Mouse (Mus musculus) Patski (cell line): ENCODE data around the gene Olfr1254. TPM values are rescaled to one million over a fixed set of nuclear protein-coding genes. Genes with fewer than 3 reads are reported as not detected.

Experiments used
- ATAC-seq: fragments of 100-300 bp; one replicate; pipeline ENCODE4 v1.8.0; 2021
- CTCF ChIA-PET: fragments of 350-600 bp; sonication (Branson Sonifier 250); formaldehyde crosslinking; loops from one replicate; lab custom pipeline; 2022; ENCODE audit warnings: inconsistent platforms; lab: Charles Lee
- POLR2A ChIA-PET: fragments of 350-600 bp; sonication (Branson Sonifier 250); formaldehyde crosslinking; loops from one replicate; lab custom pipeline; 2022; ENCODE audit warnings: antibody characterized with exemption, inconsistent platforms; lab: Charles Lee
- DNase-seq: peaks from one replicate; pipeline ENCODE4 v3.0.0-alpha.2; 2011; ENCODE audit warnings: low read depth, low spot score
- H3K27me3 ChIP-seq: fragments of 371-371 bp; one replicate; pipeline ENCODE4 v1.5.1; 2021
- CTCF ChIP-seq: fragments of 100-300 bp; IDR thresholded peaks from one replicate; pipeline ENCODE4 v1.5.1; 2021
- in situ Hi-C: fragments of 300-500 bp; cut with MboI; formaldehyde crosslinking; loops from 3 replicates; pipeline ENCODE4 v1.11.1; 2018; ENCODE audit warnings: low pct_unique_long_range_greater_than_20kb, mixed read lengths
- polyA plus RNA-seq: library from polyadenylated mRNA; unstranded; gene quantifications from one replicate; pipeline ENCODE4 v1.2.3, GENCODE M21; 2021

The Olfr1254 gene
- polyA plus RNA-seq = not detected

DNA sequence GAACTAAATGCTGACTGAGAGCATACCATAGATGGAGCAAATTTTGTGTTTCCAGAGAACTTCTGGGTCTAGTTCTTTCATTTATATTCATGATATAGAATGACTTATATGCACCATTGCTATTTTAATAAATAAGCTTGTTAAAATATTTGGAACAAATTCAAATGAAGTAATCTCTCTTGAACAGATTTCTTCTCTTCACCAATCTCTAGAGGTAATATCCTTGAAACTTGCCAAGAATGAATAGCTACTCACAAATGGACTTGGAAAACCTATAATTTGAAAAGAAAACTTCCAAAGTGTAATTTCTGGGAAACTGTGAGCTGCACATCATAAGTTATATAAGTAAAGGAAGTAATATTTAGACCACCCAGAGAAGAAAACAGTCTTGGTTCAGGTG lies at the start of gene Olfr1254:
TSS of gene Olfr1254 (minus strand) at position 101 of the 400 bp plus-strand sequence.
- TF ChIP-seq CTCF = no peak
- POLR2A ChIA-PET = no interaction called here
- in situ Hi-C loops = no loop called here

GRCm38 (mm10) chr2:89841455-89841854 lies 48.0 kb upstream of the Olfr1254 start, which contains the start of gene Olfr1256:
Olfr1256 (minus strand) TSS chr2:89841555.
- DNase-seq (no peak), ATAC-seq (no peak)
- TF ChIP-seq CTCF = no peak
- ChIA-PET CTCF (no interaction called here), POLR2A (no interaction called here)
- H3K27me3 ChIP-seq = no peaks in the 10 kb centered on the region
- in situ Hi-C loops = no loop called here

More for the DNA sequence above, at the start of gene Olfr1254:
- ATAC-seq = no peak
- CTCF ChIA-PET = no interaction called here
- no peak for DNase-seq
- no peaks in the 10 kb centered on the region for H3K27me3 ChIP-seq

DNA sequence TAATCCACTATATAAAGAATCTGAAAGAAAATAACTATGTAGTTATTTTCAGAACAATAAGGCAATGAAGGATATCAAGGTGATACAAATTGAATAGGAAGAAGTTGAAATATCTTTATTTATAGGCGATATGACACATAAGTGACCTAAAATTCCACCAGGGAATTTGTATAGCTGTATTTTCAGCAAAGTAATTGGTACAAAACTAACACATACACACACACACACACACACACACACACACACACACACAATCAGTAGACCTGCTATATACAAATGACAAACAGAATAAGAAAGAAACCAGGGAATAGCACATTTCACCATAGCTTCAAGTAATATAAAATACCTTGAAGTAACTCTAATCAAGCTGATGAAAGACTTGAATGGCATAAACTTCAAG lies 26.8 kb upstream of the Olfr1254 start:
- no peak for TF ChIP-seq CTCF
- in situ Hi-C loops = no loop called here
- ChIA-PET CTCF (interaction anchor here (1.4 kb wide), 1 partner anchor 9 kb away, joined by 3 read pairs; the partner anchor contains the start of gene Olfr1255), POLR2A (no interaction called here)
- DNase-seq (no peak), ATAC-seq (no peak)
- H3K27me3 ChIP-seq = no peaks in the 10 kb centered on the region

- ATAC-seq (no peak), DNase-seq (no peak)
- no peak for TF ChIP-seq CTCF
- ChIA-PET CTCF (interaction anchor here (1.2 kb wide), 1 partner anchor 9 kb away, joined by 3 read pairs; no protein-coding TSS in a partner anchor), POLR2A (no interaction called here)
- in situ Hi-C loops = no loop called here
- peaks cover 5% of the 10 kb centered on the region for H3K27me3 ChIP-seq
These were observed 18.3 kb upstream of the Olfr1254 start, which contains the start of gene Olfr1255 for GRCm38 (mm10) chr2:89811751-89812150. Olfr1255 (plus strand) TSS chr2:89812051.

GRCm38 (mm10) chr2:89810751-89811150 lies 17.3 kb upstream of the Olfr1254 start:
- peaks cover 5% of the 10 kb centered on the region for H3K27me3 ChIP-seq
- TF ChIP-seq CTCF = no peak
- ChIA-PET POLR2A (no interaction called here), CTCF (no interaction called here)
- in situ Hi-C loops = no loop called here
- no peak for ATAC-seq
- DNase-seq = no peak

- POLR2A ChIA-PET = no interaction called here
- no peak for ATAC-seq
- TF ChIP-seq CTCF = no peak
- CTCF ChIA-PET = no interaction called here
- H3K27me3 ChIP-seq = no peaks in the 10 kb centered on the region
- in situ Hi-C loops = no loop called here
- DNase-seq = no peak
These were observed 6.2 kb upstream of the Olfr1254 start for GRCm38 (mm10) chr2:89799583-89799982.

DNA sequence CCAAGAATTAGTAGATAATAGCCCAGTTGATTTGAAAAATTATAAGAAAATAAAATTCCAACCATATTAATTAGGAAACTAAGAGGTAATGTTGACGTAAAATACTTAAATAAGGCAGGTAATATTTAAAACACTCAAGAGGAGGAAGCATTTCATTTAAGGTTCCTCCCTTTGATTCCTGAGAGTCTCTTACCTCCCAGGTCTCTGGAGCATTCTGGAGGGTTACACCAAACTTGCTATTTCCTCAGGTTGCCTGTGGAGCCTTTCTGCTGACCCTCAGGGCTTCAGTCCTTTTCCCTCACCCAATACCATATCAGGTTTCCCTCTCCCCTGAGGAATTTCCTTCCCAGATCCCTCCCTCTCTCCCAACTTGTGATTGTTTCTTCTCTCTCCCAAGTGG lies 36.4 kb downstream of the Olfr1254 start, which contains the start of gene Olfr1253:
TSS of gene Olfr1253 (minus strand) at position 101 of the 400 bp plus-strand sequence.
- ATAC-seq (no peak), DNase-seq (no peak)
- CTCF ChIA-PET = no interaction called here
- POLR2A ChIA-PET = no interaction called here
- TF ChIP-seq CTCF = no peak
- in situ Hi-C loops = no loop called here
- H3K27me3 ChIP-seq = no peaks in the 10 kb centered on the region

Other genes with a start within 250 kb of the Olfr1254 start
- not detected for gene Olfr1245, start 215.2 kb downstream of the Olfr1254 start, polyA plus RNA-seq
- not detected for gene Olfr1246, start 200.5 kb downstream of the Olfr1254 start, polyA plus RNA-seq
- 0.09 TPM for gene Olfr1247, start 179.5 kb downstream of the Olfr1254 start, polyA plus RNA-seq
- not detected for gene Olfr1248, start 175.4 kb downstream of the Olfr1254 start, polyA plus RNA-seq
- gene Olfr1249, start 158.6 kb downstream of the Olfr1254 start, polyA plus RNA-seq = not detected
- not detected for gene Olfr1250, start 132.2 kb downstream of the Olfr1254 start, polyA plus RNA-seq
- not detected for gene Olfr1251, start 121.7 kb downstream of the Olfr1254 start, polyA plus RNA-seq
- not detected for gene Olfr1252, start 68.6 kb downstream of the Olfr1254 start, polyA plus RNA-seq
- not detected for gene Olfr1253, start 36.5 kb downstream of the Olfr1254 start, polyA plus RNA-seq
- not detected for gene Olfr1255, start 18.4 kb upstream of the Olfr1254 start, polyA plus RNA-seq
- 0.01 TPM for gene Olfr1256, start 47.9 kb upstream of the Olfr1254 start, polyA plus RNA-seq
- gene Olfr48, start 54.6 kb upstream of the Olfr1254 start, polyA plus RNA-seq = not detected
- not detected for gene Olfr1257, start 84.8 kb upstream of the Olfr1254 start, polyA plus RNA-seq
- not detected for gene Olfr1258, start 133.7 kb upstream of the Olfr1254 start, polyA plus RNA-seq
- gene Olfr1259, start 155.0 kb upstream of the Olfr1254 start, polyA plus RNA-seq = not detected
- gene Olfr1260, start 180.7 kb upstream of the Olfr1254 start, polyA plus RNA-seq = 0.01 TPM
- gene Olfr1261, start 197.6 kb upstream of the Olfr1254 start, polyA plus RNA-seq = not detected
- gene Olfr1262, start 206.5 kb upstream of the Olfr1254 start, polyA plus RNA-seq = not detected
- not detected for gene Olfr1263, start 218.5 kb upstream of the Olfr1254 start, polyA plus RNA-seq
- not detected for gene Olfr1264, start 232.0 kb upstream of the Olfr1254 start, polyA plus RNA-seq
- gene Olfr1265, start 241.7 kb upstream of the Olfr1254 start, polyA plus RNA-seq = 0.01 TPM